Mouse (Mus musculus) liver, postnatal 0 days (tissue): ENCODE measurements around the gene Mpp2.

ENCODE experiments used
- CTCF ChIP-seq: sonication (generic); IDR thresholded peaks from 2 replicates; pipeline ENCODE4 v1.5.1; 2016; ENCODE audit warnings: antibody characterized with exemption, low read depth
- EP300 ChIP-seq: IDR thresholded peaks from 2 replicates; pipeline ENCODE4 v1.6.1; 2016; ENCODE audit warnings: antibody characterized with exemption, low read depth, mild to moderate bottlenecking

DNA sequence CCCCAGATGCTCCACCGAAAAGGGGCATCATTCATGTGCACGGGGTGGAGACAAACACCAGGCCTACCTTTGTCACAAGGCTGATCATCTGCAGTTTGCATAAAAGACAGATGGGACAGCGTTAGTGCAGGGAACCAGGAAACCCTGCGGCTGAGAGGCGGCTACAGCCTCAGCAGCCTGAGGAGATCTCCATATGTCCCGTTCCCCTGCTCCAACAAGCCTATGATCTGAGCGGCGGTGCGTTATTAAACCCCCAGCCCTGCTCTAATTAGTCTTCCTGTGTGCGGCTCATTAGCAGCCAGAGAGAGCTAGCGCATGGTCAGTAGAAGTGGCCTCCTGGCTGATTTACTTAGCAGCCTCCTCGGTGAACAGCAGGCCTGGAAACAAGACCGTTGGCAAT, 78.2 kb downstream of the Mpp2 start:
- TF ChIP-seq CTCF (no peak), EP300 (no peak)
